Mouse (Mus musculus) thymus, adult 2 months (tissue): ENCODE data around the gene Dop1b. TPM values are rescaled to one million over a fixed set of nuclear protein-coding genes. Genes with fewer than 3 reads are reported as not detected.

Source experiments
- DNase-seq: peaks from one replicate; pipeline ENCODE4 v3.0.0; 2021
- H3K27ac ChIP-seq: fragments of 200-500 bp; 2 replicates; pipeline ENCODE4 v1.5.1; 2012; ENCODE audit warnings: low read length, control low read depth; ENCODE audit not compliant: control insufficient read depth, insufficient read depth
- H3K27me3 ChIP-seq: fragments of 200-500 bp; 2 replicates; pipeline ENCODE4 v1.6.1; 2012; ENCODE audit warnings: mild to moderate bottlenecking, low read length, moderate library complexity, mixed read lengths; ENCODE audit not compliant: control insufficient read depth, insufficient read depth
- H3K36me3 ChIP-seq: fragments of 200-500 bp; 2 replicates; pipeline ENCODE4 v1.6.1; 2012; ENCODE audit warnings: mild to moderate bottlenecking, low read length, moderate library complexity; ENCODE audit not compliant: control insufficient read depth, insufficient read depth
- H3K4me1 ChIP-seq: fragments of 200-500 bp; replicated peaks from 2 replicates; pipeline ENCODE4 v1.6.1; 2012; ENCODE audit warnings: low read length; ENCODE audit not compliant: control insufficient read depth, insufficient read depth
- H3K4me3 ChIP-seq: fragments of 200-500 bp; 2 replicates; pipeline ENCODE4 v1.5.1; 2012; ENCODE audit warnings: mild to moderate bottlenecking, low read length, control low read depth, moderate library complexity; ENCODE audit not compliant: control insufficient read depth, insufficient read depth
- CTCF ChIP-seq: fragments of 200-500 bp; IDR thresholded peaks from 2 replicates; pipeline ENCODE4 v1.5.1; 2012; ENCODE audit warnings: mild to moderate bottlenecking, control low read depth, low read length, moderate library complexity, borderline replicate concordance; ENCODE audit not compliant: control insufficient read depth, poor library complexity, insufficient read depth; ENCODE audit errors: extremely low read depth
- POLR2A ChIP-seq: fragments of 200-500 bp; IDR thresholded peaks from 2 replicates; pipeline ENCODE4 v1.6.1; 2012; ENCODE audit warnings: mild to moderate bottlenecking, low read length, control low read depth, moderate library complexity; ENCODE audit not compliant: control insufficient read depth, poor library complexity, insufficient read depth; ENCODE audit errors: extremely low read depth
- WGBS: fragments of 180-500 bp; shearing (Covaris S2); methylation state at CpG from one replicate; pipeline ENCODE4 v1.1.7; 2018; 5-methylcytosine and 5-hydroxymethylcytosine counted together
- polyA plus RNA-seq: library from polyadenylated mRNA; depleted of rRNA; stranded (reverse); fragments of >200 nt; gene quantifications from 2 replicates; pipeline ENCODE4 v1.2.3, GENCODE M21; 2012

Dop1b gene
- polyA plus RNA-seq, 1 experiment, result 60.6 TPM

DNA sequence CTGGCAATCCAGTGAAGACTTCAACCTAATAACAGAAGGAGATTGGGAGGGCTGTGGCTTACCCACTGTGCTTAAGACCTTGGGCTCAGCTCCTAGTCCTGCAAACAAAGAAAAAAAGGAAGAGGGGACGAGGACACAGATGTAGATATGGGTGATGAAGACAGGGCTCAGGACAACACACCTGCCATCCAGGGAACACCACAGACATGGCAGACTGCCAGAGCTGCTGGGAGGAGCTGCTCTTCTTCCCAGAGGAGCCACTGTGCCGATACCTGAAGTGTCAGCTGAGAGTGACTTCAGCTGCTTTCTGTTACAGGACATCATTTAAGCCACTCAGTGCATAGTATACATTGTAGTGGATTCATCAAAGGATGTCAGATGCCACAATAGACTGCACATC, 10.8 kb downstream of the Dop1b start:
- peaks cover 10% of the 10 kb centered on the region; the same call in 1 of the 2 replicates for H3K36me3 ChIP-seq
- no peak overlapping the region for H3K27ac ChIP-seq
- 43% methylated on average over 2 of the region's 2 CpGs for whole genome bisulfite sequencing
- H3K27me3 ChIP-seq, result no peaks in the 10 kb centered on the region
- no peaks in the 10 kb centered on the region for H3K4me1 ChIP-seq
- no peak for TF ChIP-seq CTCF
- no peak for TF ChIP-seq POLR2A
- no peak overlapping the region for H3K4me3 ChIP-seq
- DNase-seq, result no peak

DNA sequence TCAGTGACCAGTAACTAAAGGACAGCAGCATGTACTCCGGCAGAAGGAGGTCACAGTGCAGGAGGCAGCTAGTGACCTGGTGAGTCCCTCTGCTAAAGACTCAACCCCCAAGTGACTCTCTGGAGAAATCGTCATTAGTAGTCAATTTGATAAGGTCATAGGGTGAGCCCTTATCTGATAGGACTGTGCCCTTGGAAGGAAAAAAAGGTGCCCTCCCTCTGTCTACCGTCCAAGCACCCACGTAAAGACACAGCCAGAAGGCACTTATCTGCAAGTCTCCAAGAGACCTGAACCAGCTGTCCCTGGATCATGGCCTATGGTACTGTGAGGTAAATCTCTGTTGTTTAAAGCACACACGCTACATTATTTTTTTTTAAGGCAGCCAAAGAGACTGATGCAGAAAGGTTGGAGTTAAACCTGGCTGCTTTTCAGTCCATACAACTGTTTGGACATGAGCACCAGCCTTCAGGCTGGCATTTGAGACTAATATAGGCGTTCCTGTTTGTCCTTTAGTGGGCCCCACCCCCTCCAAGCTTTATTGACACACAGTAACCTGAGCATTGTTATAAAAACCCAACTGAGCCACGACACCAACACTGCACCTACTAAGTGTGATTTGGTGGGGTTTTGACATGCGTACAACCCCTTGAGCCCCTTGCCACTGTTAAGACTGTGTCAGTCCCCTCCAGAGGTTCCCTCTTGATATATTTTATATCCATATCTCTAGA, 13.9 kb downstream of the Dop1b start:
- H3K36me3 ChIP-seq, result no peaks in the 10 kb centered on the region
- H3K27ac ChIP-seq, result no peak overlapping the region
- TF ChIP-seq POLR2A (no peak), CTCF (no peak)
- no peak for DNase-seq
- no peak overlapping the region for H3K4me3 ChIP-seq
- no peaks in the 10 kb centered on the region for H3K27me3 ChIP-seq
- H3K4me1 ChIP-seq, result no peaks in the 10 kb centered on the region
- WGBS, result 94% methylated on average over 8 of the region's 8 CpGs

DNA sequence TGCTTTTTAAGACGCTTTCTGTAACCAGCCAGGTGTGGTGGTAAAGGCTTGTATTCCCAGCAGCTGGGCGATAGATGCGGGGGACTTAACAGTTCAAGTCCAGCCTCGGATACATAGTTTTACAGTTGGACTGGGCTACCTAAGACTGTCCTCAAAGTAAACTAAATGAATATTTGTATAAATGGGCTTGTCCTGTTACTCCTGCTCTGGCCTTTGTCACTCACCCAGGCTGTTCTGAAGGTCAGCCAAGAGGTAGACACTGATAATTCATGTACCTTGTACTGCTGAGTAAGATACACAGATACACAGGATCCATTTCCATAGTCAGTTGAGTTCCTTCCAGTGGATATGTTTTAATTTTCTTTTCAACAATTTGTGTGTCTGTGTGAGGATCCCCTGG, 14.5 kb downstream of the Dop1b start:
- H3K27ac ChIP-seq, result no peak overlapping the region
- TF ChIP-seq CTCF (no peak), POLR2A (no peak)
- no peaks in the 10 kb centered on the region for H3K27me3 ChIP-seq
- no peak for DNase-seq
- 97% methylated on average over 4 of the region's 4 CpGs for WGBS
- no peak overlapping the region for H3K4me3 ChIP-seq
- H3K4me1 ChIP-seq, result no peaks in the 10 kb centered on the region
- no peaks in the 10 kb centered on the region for H3K36me3 ChIP-seq

DNA sequence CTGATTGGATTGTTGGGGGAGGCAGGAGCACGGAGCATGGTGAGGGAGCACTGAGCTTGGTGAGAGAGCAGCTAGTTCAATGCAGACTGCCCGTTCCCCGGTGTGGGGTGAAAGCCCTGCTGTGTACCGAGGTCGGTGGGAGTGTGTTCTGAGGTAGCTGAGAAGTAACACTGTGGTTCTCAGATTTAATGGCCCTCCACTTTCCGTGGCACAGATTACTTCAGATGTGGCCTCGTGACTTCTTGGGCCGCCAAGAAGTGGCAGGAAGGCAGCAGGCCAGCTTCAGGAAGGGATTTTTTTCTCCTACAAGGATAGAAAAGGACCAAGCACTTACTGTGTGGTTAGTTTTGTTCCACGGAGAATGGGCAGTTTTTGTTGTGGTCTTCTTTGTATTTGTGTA, 17.0 kb downstream of the Dop1b start:
- no peaks in the 10 kb centered on the region for H3K36me3 ChIP-seq
- H3K27ac ChIP-seq, result no peak overlapping the region
- no peak overlapping the region for H3K4me3 ChIP-seq
- 76% methylated on average over 9 of the region's 9 CpGs for WGBS
- DNase-seq, result no peak
- H3K4me1 ChIP-seq, result no peaks in the 10 kb centered on the region
- no peaks in the 10 kb centered on the region for H3K27me3 ChIP-seq
- TF ChIP-seq CTCF (no peak), POLR2A (no peak)

DNA sequence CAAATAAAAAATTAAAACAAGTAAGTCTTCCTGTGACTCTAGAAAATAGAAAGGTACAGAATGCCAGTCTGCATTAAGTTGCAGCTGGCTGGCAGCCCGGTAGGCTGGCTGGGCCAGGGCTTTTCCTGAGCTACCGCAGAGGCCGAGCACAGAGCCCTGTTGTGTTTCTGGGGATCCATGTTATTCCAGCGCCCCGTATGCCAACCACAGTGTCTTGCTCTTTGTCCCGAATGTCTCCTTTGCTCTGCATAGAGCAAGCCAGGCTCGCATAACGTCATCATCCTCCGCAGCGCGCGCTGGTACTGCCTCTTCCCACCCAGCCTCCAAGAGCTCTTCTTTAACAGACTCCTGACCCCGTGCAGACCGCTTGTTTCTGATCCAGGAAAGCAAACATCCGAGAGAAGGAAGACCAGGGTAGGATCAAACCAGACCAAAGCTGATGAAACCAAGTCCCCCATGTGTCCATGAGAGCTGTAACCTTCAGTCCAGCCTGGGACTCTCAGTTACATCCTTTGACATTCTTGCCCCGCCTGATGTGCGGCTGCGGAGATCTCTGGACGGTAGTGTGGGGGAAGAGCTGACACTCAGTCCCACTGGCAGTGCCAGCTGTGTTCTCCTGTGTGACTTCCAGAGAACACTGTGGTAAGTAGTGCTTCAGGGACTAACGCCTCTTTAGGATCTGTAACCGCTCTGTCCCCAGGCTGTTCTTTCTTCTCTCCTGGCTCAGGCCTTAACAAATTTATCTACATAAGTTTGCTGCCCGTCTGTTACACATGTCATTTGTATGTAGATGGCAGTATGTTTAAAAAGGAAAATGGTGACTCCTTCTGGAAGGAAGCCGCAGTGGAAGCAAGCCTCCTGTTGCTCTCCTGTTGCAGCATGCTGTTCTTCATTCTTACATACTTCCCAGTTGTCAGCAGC, 18.4 kb downstream of the Dop1b start:
- H3K27me3 ChIP-seq, result no peaks in the 10 kb centered on the region
- H3K4me1 ChIP-seq, result no peaks in the 10 kb centered on the region
- TF ChIP-seq CTCF (no peak), POLR2A (no peak)
- 95% methylated on average over 23 of the region's 23 CpGs for WGBS
- no peak overlapping the region for H3K4me3 ChIP-seq
- DNase-seq, result no peak
- no peaks in the 10 kb centered on the region for H3K36me3 ChIP-seq
- no peak overlapping the region for H3K27ac ChIP-seq

DNA sequence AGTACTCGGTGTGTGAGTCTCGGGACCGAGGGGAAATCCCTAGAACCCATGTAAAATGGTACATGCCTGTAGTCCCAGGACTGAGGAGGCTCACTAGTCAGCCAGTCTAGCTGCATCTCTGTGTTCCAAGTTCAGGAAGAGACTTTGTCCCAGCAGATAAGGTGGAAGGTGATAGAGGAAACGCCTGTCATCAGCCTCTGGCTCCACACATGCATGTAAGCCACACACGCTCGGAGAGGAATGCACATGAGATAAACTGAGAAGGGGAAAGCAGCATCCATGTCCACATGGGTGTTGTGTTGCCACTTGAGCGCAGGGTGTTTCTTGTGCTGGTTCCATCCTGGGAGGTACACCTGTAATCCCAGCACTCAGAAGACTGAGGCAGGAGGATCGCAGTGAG, 19.6 kb downstream of the Dop1b start:
- DNase-seq, result no peak
- WGBS, result 96% methylated on average over 8 of the region's 8 CpGs
- Histone ChIP-seq H3K4me3 (no peak overlapping the region), H3K36me3 (no peaks in the 10 kb centered on the region), H3K27ac (no peak overlapping the region), H3K27me3 (no peaks in the 10 kb centered on the region), H3K4me1 (no peaks in the 10 kb centered on the region)
- TF ChIP-seq POLR2A, result no peak
- TF ChIP-seq CTCF, result no peak
